Mouse (Mus musculus): ENCODE results near the gene Gm3373. TPM values are rescaled to one million over a fixed set of nuclear protein-coding genes. Genes with fewer than 3 reads are reported as not detected.
"Not testable (repeated sequence)": the region's sequence is repeated elsewhere in the genome, so short reads cannot be mapped to it uniquely, and the experiment has no call there.

Gm3373 gene
- polyA plus RNA-seq (2015; fragmentation: Nextera tagmentation; extraction: Ambion mirVana) = 0.11 TPM in 1 of 2 replicates, not detected in the other

- no CpG with 5 or more reads among the region's 37 CpGs for WGBS
- not testable (repeated sequence) for ATAC-seq; H3K4me3 ChIP-seq (ENCODE audit: low read length); H3K9me3 ChIP-seq (ENCODE audit: control insufficient read depth, low read length); H3K4me1 ChIP-seq (ENCODE audit: control insufficient read depth, insufficient read depth, low read length); H3K27ac ChIP-seq (ENCODE audit: low read length); H3K4me2 ChIP-seq (ENCODE audit: low read depth, low read length); H3K9ac ChIP-seq (ENCODE audit: low read depth, low read length); H3K36me3 ChIP-seq (ENCODE audit: control insufficient read depth, insufficient read depth, low read length); H3K27me3 ChIP-seq (replicated peaks; ENCODE audit: control insufficient read depth, insufficient read depth, low read length)
Observed at GRCm38 (mm10) chr14:5741477-5741876, at the start of gene Gm3373. Gene Gm3373, minus strand, starts transcription at chr14:5741577.

- H3K36me3 ChIP-seq (ENCODE audit: control insufficient read depth, insufficient read depth, low read length); H3K9me3 ChIP-seq (ENCODE audit: control insufficient read depth, low read length); H3K27me3 ChIP-seq (replicated peaks; ENCODE audit: control insufficient read depth, insufficient read depth, low read length); H3K4me1 ChIP-seq (ENCODE audit: control insufficient read depth, insufficient read depth, low read length); H3K27ac ChIP-seq (ENCODE audit: low read length); ATAC-seq; H3K9ac ChIP-seq (ENCODE audit: low read depth, low read length); H3K4me2 ChIP-seq (ENCODE audit: low read depth, low read length); H3K4me3 ChIP-seq (ENCODE audit: low read length): not testable (repeated sequence)
- no CpG with 5 or more reads among the region's 2 CpGs for WGBS
Observed at GRCm38 (mm10) chr14:5687357-5687756, 54.0 kb downstream of the Gm3373 start, which contains the start of gene Gm9603. Gene Gm9603, minus strand, starts transcription at chr14:5687457.

Other genes with a start within 250 kb of the Gm3373 start
- gene Gm3488, start 239.9 kb downstream of the Gm3373 start, polyA plus RNA-seq (2015; fragmentation: Nextera tagmentation; extraction: Ambion mirVana) = 0.32 and 0.59 TPM in 2 replicates
- not detected in 2 replicates for gene Gm3532, start 203.1 kb downstream of the Gm3373 start, polyA plus RNA-seq (2015; fragmentation: Nextera tagmentation; extraction: Ambion mirVana)
- not detected in 2 replicates for gene Gm8265, start 108.5 kb downstream of the Gm3373 start, polyA plus RNA-seq (2015; fragmentation: Nextera tagmentation; extraction: Ambion mirVana)
- not detected in 2 replicates for gene Gm9603, start 54.1 kb downstream of the Gm3373 start, polyA plus RNA-seq (2015; fragmentation: Nextera tagmentation; extraction: Ambion mirVana)
- 0.29 and 0.34 TPM in 2 replicates for gene Gm3383, start 66.4 kb upstream of the Gm3373 start, polyA plus RNA-seq (2015; fragmentation: Nextera tagmentation; extraction: Ambion mirVana)
- not detected in 2 replicates for gene Gm3424, start 88.8 kb upstream of the Gm3373 start, polyA plus RNA-seq (2015; fragmentation: Nextera tagmentation; extraction: Ambion mirVana)
- 0.11 TPM in 1 of 2 replicates, not detected in the other for gene Gm8237, start 138.8 kb upstream of the Gm3373 start, polyA plus RNA-seq (2015; fragmentation: Nextera tagmentation; extraction: Ambion mirVana)
- 0.48 and 0.56 TPM in 2 replicates for gene Gm3248, start 220.2 kb upstream of the Gm3373 start, polyA plus RNA-seq (2015; fragmentation: Nextera tagmentation; extraction: Ambion mirVana)
- gene Gm3453, start 237.6 kb upstream of the Gm3373 start, polyA plus RNA-seq (2015; fragmentation: Nextera tagmentation; extraction: Ambion mirVana) = not detected in 2 replicates